Mouse (Mus musculus): ENCODE results near the gene Erfe. TPM values are rescaled to one million over a fixed set of nuclear protein-coding genes. Genes with fewer than 3 reads are reported as not detected.
A peak's percentile ranks its signal among the peaks of the same experiment; 100 is the strongest.

Erfe gene
- polyA plus RNA-seq, 1 experiment from 2014 or later, result 1.1 TPM

DNA sequence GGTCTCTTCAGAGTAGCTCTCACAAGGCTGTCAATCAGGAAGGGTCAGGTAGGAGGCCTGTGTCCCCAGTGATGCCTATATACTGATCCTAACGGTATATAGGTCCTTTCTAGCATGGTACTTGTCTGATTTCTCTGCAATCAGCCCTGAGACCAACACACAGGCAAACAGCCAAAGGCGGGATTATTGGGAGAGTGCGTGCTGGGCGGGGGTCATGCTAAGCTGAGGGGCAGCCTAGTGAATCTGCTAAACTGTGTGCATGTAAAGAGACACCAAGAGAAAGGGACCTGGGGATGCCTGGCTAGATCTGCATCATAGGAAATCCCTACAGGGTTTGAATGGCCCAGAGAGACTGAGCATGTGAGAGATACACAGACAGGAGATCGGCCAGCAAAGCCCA is 49.1 kb downstream of the Erfe start:
- peaks cover 55% of the 10 kb centered on the region for H3K4me1 ChIP-seq
- no peak for DNase-seq (ENCODE audit: extremely low spot score, low spot score)
- no peak overlapping the region for H3K4me3 ChIP-seq
- H3K36me3 ChIP-seq (replicated peaks), result peaks cover 13% of the 10 kb centered on the region
- H3K9me3 ChIP-seq, result no peaks in the 10 kb centered on the region
- H3K27ac ChIP-seq, result peak overlapping the region; percentile 97
- WGBS, result 73% methylated on average over 5 of the region's 5 CpGs
- H3K27me3 ChIP-seq (ENCODE audit: poor library complexity, severe bottlenecking), result peaks cover 19% of the 10 kb centered on the region; the same call in 1 of the 2 replicates

DNA sequence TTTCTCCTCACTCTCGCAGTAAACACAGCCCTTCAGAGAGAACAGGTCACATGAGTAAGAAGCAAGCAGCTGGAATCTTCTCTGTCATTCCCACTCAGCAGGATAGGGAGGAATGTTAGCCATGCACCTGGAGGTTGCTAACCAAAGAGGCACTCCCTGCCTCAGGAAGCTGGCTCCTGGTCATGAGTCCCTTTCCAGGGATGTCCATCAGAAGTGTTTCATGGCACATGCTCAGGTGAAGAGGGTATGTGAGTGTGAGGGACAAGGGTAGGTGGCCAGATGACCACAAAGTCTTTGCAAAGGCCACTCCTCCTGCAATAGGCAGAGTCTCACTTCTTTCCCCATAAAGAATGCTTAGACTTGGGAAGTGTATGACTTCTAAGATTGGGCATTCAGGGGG is 51.8 kb downstream of the Erfe start:
- Histone ChIP-seq H3K27ac (0 out of 2 replicates have a peak overlapping the region, but pooled peaks have one; percentile 30), H3K9me3 (no peaks in the 10 kb centered on the region), H3K36me3 (replicated peaks) (no peaks in the 10 kb centered on the region), H3K4me1 (peaks cover 35% of the 10 kb centered on the region), H3K4me3 (no peak overlapping the region), H3K27me3 (ENCODE audit: poor library complexity, severe bottlenecking) (peaks cover 10% of the 10 kb centered on the region; the same call in 1 of the 2 replicates)
- WGBS, result 86% methylated on average over 1 of the region's 1 CpGs
- DNase-seq (ENCODE audit: extremely low spot score, low spot score), result no peak

- no peaks in the 10 kb centered on the region for H3K36me3 ChIP-seq (replicated peaks)
- WGBS, result 79% methylated on average over 10 of the region's 10 CpGs
- H3K4me3 ChIP-seq, result no peak overlapping the region
- H3K27me3 ChIP-seq (ENCODE audit: poor library complexity, severe bottlenecking), result peaks cover 5% of the 10 kb centered on the region; the same call in 1 of the 2 replicates
- peaks cover 14% of the 10 kb centered on the region for H3K4me1 ChIP-seq
- H3K9me3 ChIP-seq, result no peaks in the 10 kb centered on the region
- no peak for DNase-seq (ENCODE audit: extremely low spot score, low spot score)
- no peak overlapping the region; the same call in 1 of the 2 replicates for H3K27ac ChIP-seq
These were observed 53.8 kb downstream of the Erfe start for GRCm38 (mm10) chr1:91419862-91420600.

DNA sequence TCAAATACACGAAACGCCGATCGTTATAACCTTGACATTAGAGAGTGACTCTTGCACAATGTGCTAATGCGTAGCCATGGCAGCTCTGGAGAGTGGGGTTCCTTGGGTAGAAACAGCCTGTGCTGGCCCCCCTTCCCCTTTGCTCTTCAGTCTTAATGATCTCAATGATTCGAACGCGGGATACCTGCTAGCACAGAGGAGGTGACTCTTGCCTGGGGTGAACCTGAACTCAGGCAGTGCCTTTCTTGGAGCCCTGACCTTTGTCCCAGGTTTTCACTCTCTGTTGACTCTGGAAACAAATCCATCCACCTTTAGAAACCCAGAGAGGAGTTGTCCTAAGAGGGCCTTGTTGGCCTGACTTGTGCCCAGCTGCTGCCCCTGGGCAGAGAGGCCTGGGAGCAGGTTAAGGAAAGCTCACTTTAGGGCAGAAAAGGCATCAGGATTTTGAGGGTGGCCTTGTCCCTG is 54.4 kb downstream of the Erfe start:
- DNase-seq (ENCODE audit: extremely low spot score, low spot score), result no peak
- H3K4me1 ChIP-seq, result peaks cover 8% of the 10 kb centered on the region
- H3K27me3 ChIP-seq (ENCODE audit: poor library complexity, severe bottlenecking), result no peaks in the 10 kb centered on the region
- WGBS, result 93% methylated on average over 8 of the region's 8 CpGs
- no peak overlapping the region for H3K4me3 ChIP-seq
- H3K27ac ChIP-seq, result no peak overlapping the region
- no peaks in the 10 kb centered on the region for H3K9me3 ChIP-seq
- H3K36me3 ChIP-seq (replicated peaks), result no peaks in the 10 kb centered on the region

Other genes with a start within 250 kb of the Erfe start
- gene Rbm44, start 221.3 kb upstream of the Erfe start, polyA plus RNA-seq (2016; fragmentation: Nextera tagmentation; extraction: Ambion mirVana), result 0.26 and 0.67 TPM in 2 replicates
- gene Ramp1, start 186.6 kb upstream of the Erfe start, polyA plus RNA-seq (2016; fragmentation: Nextera tagmentation; extraction: Ambion mirVana), result 0.06 and 0.10 TPM in 2 replicates
- gene Ube2f, start 116.1 kb upstream of the Erfe start, polyA plus RNA-seq (2016; fragmentation: Nextera tagmentation; extraction: Ambion mirVana), result 95.3 and 99.9 TPM in 2 replicates
- gene Scly, start 68.1 kb upstream of the Erfe start, polyA plus RNA-seq (2016; fragmentation: Nextera tagmentation; extraction: Ambion mirVana), result 18.5 and 18.7 TPM in 2 replicates
- gene Espnl, start 44.4 kb upstream of the Erfe start, polyA plus RNA-seq (2016; fragmentation: Nextera tagmentation; extraction: Ambion mirVana), result 0.04 TPM in 1 of 2 replicates, not detected in the other
- 0.11 and 0.14 TPM in 2 replicates for gene Klhl30, start 15.4 kb upstream of the Erfe start, polyA plus RNA-seq (2016; fragmentation: Nextera tagmentation; extraction: Ambion mirVana)
- gene Ilkap, start 32.4 kb downstream of the Erfe start, polyA plus RNA-seq (2016; fragmentation: Nextera tagmentation; extraction: Ambion mirVana), result 168 and 176 TPM in 2 replicates
- gene Hes6, start 47.6 kb downstream of the Erfe start, polyA plus RNA-seq (2016; fragmentation: Nextera tagmentation; extraction: Ambion mirVana), result 156 and 177 TPM in 2 replicates
- gene Per2, start 92.9 kb downstream of the Erfe start, polyA plus RNA-seq (2016; fragmentation: Nextera tagmentation; extraction: Ambion mirVana), result 1.3 and 1.6 TPM in 2 replicates
- 13.1 and 13.9 TPM in 2 replicates for gene Traf3ip1, start 128.2 kb downstream of the Erfe start, polyA plus RNA-seq (2016; fragmentation: Nextera tagmentation; extraction: Ambion mirVana)
- 7.3 and 7.4 TPM in 2 replicates for gene Asb1, start 174.1 kb downstream of the Erfe start, polyA plus RNA-seq (2016; fragmentation: Nextera tagmentation; extraction: Ambion mirVana)

All from forebrain, embryonic 10.5 days (tissue).